Mouse (Mus musculus) C2C12 (cell line): ENCODE measurements around the gene Zscan21. TPM values are rescaled to one million over a fixed set of nuclear protein-coding genes. Genes with fewer than 3 reads are reported as not detected.

Experiments
- H3K27me3 ChIP-seq: one replicate; pipeline ENCODE4 v1.6.1; 2011; ENCODE audit not compliant: control insufficient read depth, insufficient read depth, insufficient read length
- H3K36me3 ChIP-seq: one replicate; pipeline ENCODE4 v1.6.1; 2011; ENCODE audit not compliant: control insufficient read depth, insufficient read depth
- H3K4me3 ChIP-seq: one replicate; pipeline ENCODE4 v1.5.1; 2011; ENCODE audit warnings: mild to moderate bottlenecking, control low read depth; ENCODE audit not compliant: poor library complexity, insufficient read depth, severe bottlenecking
- H3K79me2 ChIP-seq: one replicate; pipeline ENCODE4 v1.6.1; 2011; ENCODE audit not compliant: control insufficient read depth, insufficient read depth
- H3K79me3 ChIP-seq: one replicate; pipeline ENCODE4 v1.6.1; 2011; ENCODE audit warnings: low read depth, control low read depth
- H3ac ChIP-seq: one replicate; pipeline ENCODE3; 2011; ENCODE audit warnings: low read depth; ENCODE audit not compliant: control insufficient read depth, insufficient read length
- CEBPB ChIP-seq: IDR thresholded peaks from one replicate; pipeline ENCODE4 v1.6.1; 2011; ENCODE audit warnings: low read depth, mild to moderate bottlenecking, control low read depth, moderate library complexity
- CTCF ChIP-seq: IDR thresholded peaks from one replicate; pipeline ENCODE4 v1.5.1; 2011; ENCODE audit not compliant: control insufficient read depth, insufficient read depth, insufficient read length
- FOSL1 ChIP-seq: IDR thresholded peaks from one replicate; pipeline ENCODE4 v1.8.0; 2011; ENCODE audit warnings: mild to moderate bottlenecking, low read length; ENCODE audit not compliant: poor library complexity, insufficient read depth, severe bottlenecking
- MAX ChIP-seq: IDR thresholded peaks from one replicate; pipeline ENCODE4 v1.6.1; 2011; ENCODE audit warnings: mild to moderate bottlenecking, control low read depth
- MYOD1 ChIP-seq: IDR thresholded peaks from one replicate; pipeline ENCODE4 v1.6.1; 2011; ENCODE audit warnings: low read depth; ENCODE audit not compliant: control insufficient read depth, insufficient read length
- MYOG ChIP-seq: IDR thresholded peaks from one replicate; pipeline ENCODE4 v1.6.1; 2011; ENCODE audit not compliant: control insufficient read depth, insufficient read length; ENCODE audit errors: extremely low read depth
- USF1 ChIP-seq: IDR thresholded peaks from one replicate; pipeline ENCODE4 v1.6.1; 2011; ENCODE audit warnings: low read depth, mild to moderate bottlenecking, control low read depth, moderate library complexity
- polyA plus RNA-seq: library from polyadenylated mRNA; unstranded; fragments of >200 nt; fragmentation: generic; extraction: Trizol; gene quantifications from one replicate; pipeline ENCODE4 v1.2.1, GENCODE M21; 2012; ENCODE audit warnings: missing spikeins

The Zscan21 gene
- polyA plus RNA-seq, 1 experiment: 8.5 TPM

GRCm38 (mm10) chr5:138081446-138081845, 35.3 kb upstream of the Zscan21 start:
- peaks cover 11% of the 10 kb centered on the region for H3K27me3 ChIP-seq

GRCm38 (mm10) chr5:138083318-138083900, 33.3 kb upstream of the Zscan21 start:
- TF ChIP-seq FOSL1: no peak
- TF ChIP-seq MYOD1: no peak
- no peak for TF ChIP-seq CEBPB
- no peak for TF ChIP-seq CTCF
- TF ChIP-seq MYOG: no peak
- no peak for TF ChIP-seq MAX
- TF ChIP-seq USF1: no peak
- Histone ChIP-seq H3K4me3 (no peak overlapping the region), H3K79me2 (peaks cover 36% of the 10 kb centered on the region), H3K79me3 (peaks cover 34% of the 10 kb centered on the region), H3K36me3 (peaks cover 6% of the 10 kb centered on the region), H3K27me3 (peaks cover 11% of the 10 kb centered on the region), H3ac (no peak overlapping the region)

More at GRCm38 (mm10) chr5:138081446-138081845, 35.3 kb upstream of the Zscan21 start:
- Histone ChIP-seq H3K79me3 (peaks cover 15% of the 10 kb centered on the region), H3ac (no peak overlapping the region), H3K79me2 (peaks cover 17% of the 10 kb centered on the region), H3K4me3 (no peak overlapping the region), H3K36me3 (no peaks in the 10 kb centered on the region)
- TF ChIP-seq MYOG (no peak), USF1 (no peak), MAX (no peak), FOSL1 (no peak), CEBPB (no peak), CTCF (no peak), MYOD1 (no peak)

GRCm38 (mm10) chr5:138083936-138084335, 32.8 kb upstream of the Zscan21 start:
- H3K4me3 ChIP-seq: no peak overlapping the region
- peaks cover 6% of the 10 kb centered on the region for H3K36me3 ChIP-seq
- H3ac ChIP-seq: no peak overlapping the region
- TF ChIP-seq USF1: no peak
- no peak for TF ChIP-seq CTCF
- no peak for TF ChIP-seq CEBPB
- TF ChIP-seq FOSL1: no peak
- no peak for TF ChIP-seq MAX
- TF ChIP-seq MYOD1: no peak
- TF ChIP-seq MYOG: no peak
- H3K27me3 ChIP-seq: peaks cover 11% of the 10 kb centered on the region
- peaks cover 42% of the 10 kb centered on the region for H3K79me2 ChIP-seq
- peaks cover 39% of the 10 kb centered on the region for H3K79me3 ChIP-seq

- no peak for TF ChIP-seq MAX
- no peak for TF ChIP-seq MYOD1
- no peak for TF ChIP-seq CEBPB
- no peak for TF ChIP-seq FOSL1
- Histone ChIP-seq H3K36me3 (peaks cover 6% of the 10 kb centered on the region), H3K79me3 (peaks cover 45% of the 10 kb centered on the region), H3ac (no peak overlapping the region), H3K4me3 (peak overlapping the region; percentile 95), H3K79me2 (peaks cover 47% of the 10 kb centered on the region), H3K27me3 (peaks cover 11% of the 10 kb centered on the region)
Measured at GRCm38 (mm10) chr5:138084507-138084906, 32.2 kb upstream of the Zscan21 start.

- Histone ChIP-seq H3K36me3 (peaks cover 6% of the 10 kb centered on the region), H3K79me2 (peaks cover 52% of the 10 kb centered on the region), H3K27me3 (peaks cover 11% of the 10 kb centered on the region), H3ac (peak within 1 kb of the TSS; percentile 84), H3K79me3 (peaks cover 49% of the 10 kb centered on the region), H3K4me3 (peak within 1 kb of the TSS; percentile 95)
- no peak for TF ChIP-seq MYOG
- TF ChIP-seq CEBPB: no peak
Measured at GRCm38 (mm10) chr5:138084996-138085395, 31.7 kb upstream of the Zscan21 start, which contains the start of gene Zkscan1. Zkscan1 (plus strand) TSS chr5:138085084.

- Histone ChIP-seq H3K79me3 (peaks cover 51% of the 10 kb centered on the region), H3ac (peak overlapping the region; percentile 84), H3K27me3 (peaks cover 11% of the 10 kb centered on the region), H3K36me3 (peaks cover 6% of the 10 kb centered on the region), H3K79me2 (peaks cover 57% of the 10 kb centered on the region), H3K4me3 (peak overlapping the region; percentile 95)
- TF ChIP-seq MYOG: no peak
- TF ChIP-seq CTCF: no peak
Measured at GRCm38 (mm10) chr5:138085421-138085911, 31.2 kb upstream of the Zscan21 start.
